Mouse (Mus musculus) cerebellum, adult 18-20 months (tissue): ENCODE results near the gene Ehhadh.
A peak's percentile ranks its signal among the peaks of the same experiment; 100 is the strongest.
"Not testable (repeated sequence)": the region's sequence is repeated elsewhere in the genome, so short reads cannot be mapped to it uniquely, and the experiment has no call there.

Experiments
- DNase-seq, 2 experiments: peaks; one replicate each; pipeline ENCODE4 v3.0.0; 2021

Ehhadh gene

GRCm38 (mm10) chr16:21793875-21794696, 6.5 kb upstream of the Ehhadh start, which contains the start of gene Map3k13:
Gene Map3k13 (plus strand): TSS chr16:21794346.
- peak; percentile 94 to 97 for DNase-seq

GRCm38 (mm10) chr16:21793080-21793810, 5.6 kb upstream of the Ehhadh start:
- not testable (repeated sequence) for DNase-seq

GRCm38 (mm10) chr16:21791779-21792178, 4.2 kb upstream of the Ehhadh start:
- DNase-seq: no peak

GRCm38 (mm10) chr16:21790469-21790868, 2.9 kb upstream of the Ehhadh start:
- DNase-seq: no peak

- no peak for DNase-seq
Measured at GRCm38 (mm10) chr16:21789180-21789579, 1.6 kb upstream of the Ehhadh start.

- peak in 1 of 2 experiments; percentile 27 for DNase-seq
Measured at GRCm38 (mm10) chr16:21788581-21788980, 974 bp upstream of the Ehhadh start.

- no peak for DNase-seq
Measured at GRCm38 (mm10) chr16:21786317-21786716, 1.3 kb downstream of the Ehhadh start.

- DNase-seq: no peak
Measured at GRCm38 (mm10) chr16:21785000-21785399, 2.6 kb downstream of the Ehhadh start.

- DNase-seq: no peak
Measured at GRCm38 (mm10) chr16:21782807-21783206, 4.8 kb downstream of the Ehhadh start.

GRCm38 (mm10) chr16:21781895-21782294, 5.7 kb downstream of the Ehhadh start:
- DNase-seq: no peak

- DNase-seq: no peak
Measured at GRCm38 (mm10) chr16:21781277-21781676, 6.3 kb downstream of the Ehhadh start.

- no peak for DNase-seq
Measured at GRCm38 (mm10) chr16:21779149-21779548, 8.5 kb downstream of the Ehhadh start.

- no peak for DNase-seq
Measured at GRCm38 (mm10) chr16:21778293-21778866, 9.2 kb downstream of the Ehhadh start.

GRCm38 (mm10) chr16:21774725-21775124, 12.9 kb downstream of the Ehhadh start:
- DNase-seq: no peak

GRCm38 (mm10) chr16:21769667-21770066, 17.9 kb downstream of the Ehhadh start:
- peak in 1 of 2 experiments; percentile 32 for DNase-seq

GRCm38 (mm10) chr16:21768255-21768654, 19.4 kb downstream of the Ehhadh start:
- no peak for DNase-seq

GRCm38 (mm10) chr16:21758447-21758846, 29.2 kb downstream of the Ehhadh start:
- no peak for DNase-seq

GRCm38 (mm10) chr16:21743401-21743800, 44.2 kb downstream of the Ehhadh start:
- no peak for DNase-seq

- no peak for DNase-seq
Measured at GRCm38 (mm10) chr16:21742898-21743297, 44.7 kb downstream of the Ehhadh start.

GRCm38 (mm10) chr16:21742191-21742870, 45.3 kb downstream of the Ehhadh start:
- DNase-seq: no peak

GRCm38 (mm10) chr16:21741542-21741941, 46.1 kb downstream of the Ehhadh start:
- DNase-seq: no peak

GRCm38 (mm10) chr16:21735638-21736037, 52.0 kb downstream of the Ehhadh start:
- DNase-seq: no peak

GRCm38 (mm10) chr16:21727897-21728364, 59.7 kb downstream of the Ehhadh start:
- DNase-seq: peak; percentile 64 to 80
